Mouse (Mus musculus) thymus, adult 2 months (tissue): ENCODE measurements around the gene Wasf3.

ENCODE experiments used
- CTCF ChIP-seq: fragments of 200-500 bp; IDR thresholded peaks from 2 replicates; pipeline ENCODE4 v1.5.1; 2012; ENCODE audit warnings: mild to moderate bottlenecking, control low read depth, low read length, moderate library complexity, borderline replicate concordance; ENCODE audit not compliant: control insufficient read depth, poor library complexity, insufficient read depth; ENCODE audit errors: extremely low read depth
- POLR2A ChIP-seq: fragments of 200-500 bp; IDR thresholded peaks from 2 replicates; pipeline ENCODE4 v1.6.1; 2012; ENCODE audit warnings: mild to moderate bottlenecking, low read length, control low read depth, moderate library complexity; ENCODE audit not compliant: control insufficient read depth, poor library complexity, insufficient read depth; ENCODE audit errors: extremely low read depth

- no peak for TF ChIP-seq POLR2A
- no peak for TF ChIP-seq CTCF
Observed at GRCm38 (mm10) chr5:146407791-146408190, 23.0 kb downstream of the Wasf3 start.
